Mouse (Mus musculus) CH12.LX (cell line): ENCODE data around the gene Itga6.

Experiments used
- BHLHE40 ChIP-seq: IDR thresholded peaks from 2 replicates; pipeline ENCODE4 v1.6.1; 2011; ENCODE audit warnings: mild to moderate bottlenecking, low read depth, low read length, improper control_type of control experiment
- CHD1 ChIP-seq: IDR thresholded peaks from 2 replicates; pipeline ENCODE4 v1.6.1; 2012; ENCODE audit warnings: low read depth, low read length, improper control_type of control experiment, inconsistent platforms
- CTCF ChIP-seq, 2 experiments: IDR thresholded peaks in 1 of 2; conservative IDR thresholded peaks in 1 of 2; 2 replicates each; pipeline ENCODE4 v1.5.1; 2011 to 2012; ENCODE audit warnings: low read depth in 2 of 2, low read length in 2 of 2, improper control_type of control experiment in 1 of 2, inconsistent platforms in 1 of 2, mild to moderate bottlenecking in 1 of 2, moderate library complexity in 1 of 2
- EP300 ChIP-seq: IDR thresholded peaks from 2 replicates; pipeline ENCODE4 v1.6.1; 2011; ENCODE audit warnings: low read length, improper control_type of control experiment
- GABPA ChIP-seq: IDR thresholded peaks from 2 replicates; pipeline ENCODE4 v1.6.1; 2012; ENCODE audit warnings: low read depth, low read length, improper control_type of control experiment, inconsistent platforms; ENCODE audit not compliant: insufficient replicate concordance
- HCFC1 ChIP-seq: IDR thresholded peaks from 2 replicates; pipeline ENCODE4 v1.6.1; 2012; ENCODE audit warnings: low read depth, mild to moderate bottlenecking, inconsistent platforms, low read length, improper control_type of control experiment
- MAFK ChIP-seq: IDR thresholded peaks from 2 replicates; pipeline ENCODE4 v1.6.1; 2011; ENCODE audit warnings: low read length, improper control_type of control experiment; ENCODE audit not compliant: insufficient replicate concordance
- POLR2A ChIP-seq: IDR thresholded peaks from 2 replicates; pipeline ENCODE4 v1.6.1; 2011; ENCODE audit warnings: low read depth, mild to moderate bottlenecking, improper control_type of control experiment, low read length
- RAD21 ChIP-seq: IDR thresholded peaks from 2 replicates; pipeline ENCODE4 v1.6.1; 2011; ENCODE audit warnings: low read depth, mild to moderate bottlenecking, low read length, improper control_type of control experiment, moderate library complexity
- USF1 ChIP-seq: IDR thresholded peaks from 2 replicates; pipeline ENCODE4 v1.6.1; 2014; ENCODE audit warnings: low read depth, mild to moderate bottlenecking, inconsistent platforms, low read length, improper control_type of control experiment
- USF2 ChIP-seq: conservative IDR thresholded peaks from 2 replicates; pipeline ENCODE4 v1.6.1; 2011; ENCODE audit warnings: low read depth, low read length, improper control_type of control experiment
- ZC3H11A ChIP-seq: IDR thresholded peaks from 2 replicates; pipeline ENCODE4 v1.6.1; 2012; ENCODE audit warnings: low read depth, mild to moderate bottlenecking, inconsistent platforms, low read length, improper control_type of control experiment
- ZKSCAN1 ChIP-seq: IDR thresholded peaks from 2 replicates; pipeline ENCODE4 v1.6.1; 2012; ENCODE audit warnings: low read depth, inconsistent platforms, low read length, improper control_type of control experiment, borderline replicate concordance
- ZNF384 ChIP-seq: IDR thresholded peaks from 2 replicates; pipeline ENCODE4 v1.6.1; 2012; ENCODE audit warnings: low read depth, low read length, improper control_type of control experiment, inconsistent platforms

- TF ChIP-seq CTCF (conservative IDR thresholded peaks at IDR 0.05 in 1 of 2, IDR thresholded peaks at IDR 0.05 in 1 of 2; ENCODE audit: low read depth in 2 of 2, low read length in 2 of 2), result no peak
- no peak for TF ChIP-seq HCFC1
- TF ChIP-seq ZNF384, result no peak
- no peak for TF ChIP-seq EP300
- TF ChIP-seq ZC3H11A, result no peak
- TF ChIP-seq POLR2A, result no peak
- no peak for TF ChIP-seq BHLHE40
- TF ChIP-seq USF1, result no peak
- TF ChIP-seq MAFK, result no peak
- no peak for TF ChIP-seq CHD1
- TF ChIP-seq GABPA, result no peak
- no peak for TF ChIP-seq ZKSCAN1
- no peak for TF ChIP-seq RAD21
- no peak for TF ChIP-seq USF2
Observed at GRCm38 (mm10) chr2:71805120-71805519, 59.7 kb downstream of the Itga6 start.
